Comparison of ENCODE assay signal across 8 mouse cellular contexts in the genomic region with DNA sequence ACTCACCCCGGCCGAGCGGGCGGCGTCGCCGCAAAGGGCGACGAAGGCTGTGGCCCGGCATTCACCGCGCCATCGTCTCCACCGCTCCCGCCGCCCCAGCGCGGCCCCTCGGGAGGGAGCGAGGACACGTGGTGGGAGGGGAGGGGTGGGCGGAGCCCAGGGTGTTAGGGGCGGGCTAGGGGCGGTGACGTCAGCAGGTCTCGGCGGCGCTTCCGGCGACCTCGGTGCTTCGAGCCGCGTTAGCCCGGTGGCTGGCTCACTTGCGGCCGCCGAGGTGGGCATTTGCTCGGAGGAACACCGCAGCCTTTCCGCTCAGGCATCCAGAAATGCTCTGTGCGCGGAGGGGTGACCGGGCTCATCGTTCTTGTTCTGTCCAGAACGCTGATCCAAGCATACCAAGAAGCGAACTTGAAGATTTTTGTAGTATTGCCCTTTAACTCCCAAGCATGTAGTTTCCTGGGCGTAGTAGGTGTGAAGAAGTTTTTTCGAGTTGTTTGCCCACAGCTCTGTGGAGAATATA. TPM values are rescaled to one million over a fixed set of nuclear protein-coding genes. Genes with fewer than 3 reads are reported as not detected.
DNase-seq lines count a peak whose midpoint lies in the region; ATAC-seq lines count a peak whose summit lies in the region.

A gene (minus strand): TSS at position 163 of the 520 bp plus-strand sequence.

- H3K9ac ChIP-seq in forebrain, embryonic 13.5 days = peak within 1 kb of the TSS; percentile 93
- peak within 1 kb of the TSS; percentile 80 for H3K9ac ChIP-seq in lung, embryonic 16.5 days (ENCODE audit: low read length)

- DNase-seq in ES-CJ7 (ENCODE audit: low read depth, low spot score) = peak; percentile 74
- peak; percentile 70 for DNase-seq in c-Kit-positive CD71-positive TER-119-positive erythroid progenitor cells, embryonic 14.5 days (ENCODE audit: low spot score)
- DNase-seq in heart, postnatal 25 days (ENCODE audit: low spot score) = peak; percentile 49
- peak; percentile 46 to 80 for DNase-seq in layer of hippocampus, adult 18-20 months (ENCODE audit: low spot score in 2 of 2)
- DNase-seq in ovary, postnatal 10 days (ENCODE audit: low spot score) = peak; percentile 40
- peak; percentile 91 for DNase-seq in thymus, postnatal 0 days (ENCODE audit: low spot score)

- H3K9me3 ChIP-seq in forebrain, embryonic 13.5 days (replicated peaks) = peaks cover 14% of the 10 kb centered on the region
- peaks cover 10% of the 10 kb centered on the region for H3K9me3 ChIP-seq in lung, embryonic 16.5 days (ENCODE audit: control insufficient read depth, low read length)

- H3K4me1 ChIP-seq in forebrain, embryonic 13.5 days = peaks cover 12% of the 10 kb centered on the region
- peaks cover 12% of the 10 kb centered on the region for H3K4me1 ChIP-seq in lung, embryonic 16.5 days (replicated peaks; ENCODE audit: control insufficient read depth, insufficient read depth, low read length)

- intact Hi-C loops in heart, postnatal 25 days (cut with DNase I) = loop anchor here (2.0 kb wide), 1 partner anchor 29 kb away; no protein-coding TSS in a partner anchor

- H3K4me2 ChIP-seq in forebrain, embryonic 13.5 days = peak within 1 kb of the TSS; percentile 67
- peak within 1 kb of the TSS; percentile 95 for H3K4me2 ChIP-seq in lung, embryonic 16.5 days (ENCODE audit: low read depth, low read length)

- peak within 1 kb of the TSS; percentile 65 for H3K27ac ChIP-seq in forebrain, embryonic 13.5 days
- peak within 1 kb of the TSS; percentile 56 for H3K27ac ChIP-seq in lung, embryonic 16.5 days (ENCODE audit: low read length)

- ATAC-seq in forebrain, embryonic 13.5 days = peak; percentile 95
- ATAC-seq in lung, embryonic 16.5 days (ENCODE audit: low read depth) = peak; percentile 95

- peaks cover 33% of the 10 kb centered on the region for H3K36me3 ChIP-seq in forebrain, embryonic 13.5 days (ENCODE audit: poor library complexity, severe bottlenecking)
- no peaks in the 10 kb centered on the region for H3K36me3 ChIP-seq in lung, embryonic 16.5 days (ENCODE audit: control insufficient read depth, insufficient read depth, low read length)

- no peaks in the 10 kb centered on the region for H3K27me3 ChIP-seq in forebrain, embryonic 13.5 days
- no peaks in the 10 kb centered on the region for H3K27me3 ChIP-seq in lung, embryonic 16.5 days (ENCODE audit: control insufficient read depth, insufficient read depth, low read depth, low read length)

- WGBS in forebrain, embryonic 13.5 days = 6% methylated on average over 48 of the region's 49 CpGs
- 2% methylated on average over 40 of the region's 49 CpGs for WGBS in lung, embryonic 16.5 days

- H3K4me3 ChIP-seq in forebrain, embryonic 13.5 days = peak within 1 kb of the TSS; percentile 72
- peak within 1 kb of the TSS; percentile 75 for H3K4me3 ChIP-seq in lung, embryonic 16.5 days (ENCODE audit: low read length)

RNA-seq across cellular contexts. Expression of the gene that starts here (rescaled TPM):
- polyA plus RNA-seq in forebrain, embryonic 13.5 days (2015; fragmentation: Nextera tagmentation; extraction: Ambion mirVana) = 33.4 and 37.6 TPM in 2 replicates
- 10 to 100 TPM; 11.1 to 11.9 TPM for total RNA-seq in heart, postnatal 25 days (2021)
- total RNA-seq in layer of hippocampus, adult 18-20 months (2021) = 10 to 100 TPM; 34.9 to 36.0 TPM
- 9.8 and 10.4 TPM in 2 replicates for polyA plus RNA-seq in lung, embryonic 16.5 days (2015; fragmentation: Nextera tagmentation; extraction: Ambion mirVana)
- polyA plus RNA-seq in thymus, postnatal 0 days (2015; fragmentation: Nextera tagmentation; extraction: Ambion mirVana) = 3.1 and 3.4 TPM in 2 replicates

Comparison
In these comparisons a context has a peak if more than half of its experiments do, and no peak if none do; other contexts are left out.
1. Peak in every context shown above with its lines: DNase-seq, ATAC-seq, H3K4me3 ChIP-seq and H3K27ac ChIP-seq.
2. DNase-seq: peak in every context shown above with its lines; median percentile 91 in thymus, postnatal 0 days; 74 in ES-CJ7; 70 in c-Kit-positive CD71-positive TER-119-positive erythroid progenitor cells, embryonic 14.5 days; 63 in layer of hippocampus, adult 18-20 months; 49 in heart, postnatal 25 days; 40 in ovary, postnatal 10 days.